Mouse (Mus musculus) kidney, adult 18-20 months (tissue): ENCODE data around the gene Clca4b.
"Not testable (repeated sequence)": the region's sequence is repeated elsewhere in the genome, so short reads cannot be mapped to it uniquely, and the experiment has no call there.

ENCODE experiments used
- DNase-seq: peaks from one replicate; pipeline ENCODE4 v3.0.0; 2021

The Clca4b gene

DNA sequence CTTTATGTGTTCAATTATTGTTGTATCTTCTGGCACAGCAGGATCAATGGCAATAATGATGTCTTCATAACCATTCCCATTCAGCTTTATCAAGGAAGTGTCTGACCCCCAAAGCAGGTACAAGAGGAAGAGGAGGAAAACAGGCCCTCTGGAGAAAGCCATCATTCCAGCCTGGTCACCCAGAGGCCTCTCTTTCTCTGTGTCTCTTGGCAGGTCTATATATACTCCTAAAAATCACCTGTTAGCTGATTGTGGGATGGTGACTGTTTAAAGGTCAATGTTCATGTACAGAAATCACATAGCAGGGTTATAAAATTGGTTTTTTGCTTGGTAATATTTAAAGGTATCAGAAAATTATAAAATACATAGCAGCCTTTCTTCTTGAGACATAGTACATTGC, at the start of gene Clca4b:
Gene Clca4b (minus strand): TSS at position 195 of the 400 bp plus-strand sequence.
- no peak for DNase-seq

DNA sequence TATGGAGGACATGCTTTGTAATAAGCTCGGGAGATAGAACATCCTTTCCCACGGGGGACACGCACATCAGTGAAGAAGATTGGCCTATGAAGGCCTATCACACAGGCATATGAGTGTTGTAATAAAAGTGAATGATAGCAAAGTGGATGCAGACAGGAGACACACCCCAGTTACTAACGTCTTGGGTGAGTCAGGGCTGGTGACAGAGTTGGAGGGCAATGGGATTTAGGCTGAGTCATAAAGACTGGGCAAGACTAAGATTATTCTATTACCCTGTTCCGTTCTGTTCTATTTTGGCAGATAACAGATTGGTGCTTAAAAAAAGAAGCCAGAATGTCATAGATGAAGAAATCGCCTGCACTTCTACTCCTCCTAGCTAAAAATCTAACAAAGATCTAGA, 48.2 kb upstream of the Clca4b start:
- no peak for DNase-seq

DNA sequence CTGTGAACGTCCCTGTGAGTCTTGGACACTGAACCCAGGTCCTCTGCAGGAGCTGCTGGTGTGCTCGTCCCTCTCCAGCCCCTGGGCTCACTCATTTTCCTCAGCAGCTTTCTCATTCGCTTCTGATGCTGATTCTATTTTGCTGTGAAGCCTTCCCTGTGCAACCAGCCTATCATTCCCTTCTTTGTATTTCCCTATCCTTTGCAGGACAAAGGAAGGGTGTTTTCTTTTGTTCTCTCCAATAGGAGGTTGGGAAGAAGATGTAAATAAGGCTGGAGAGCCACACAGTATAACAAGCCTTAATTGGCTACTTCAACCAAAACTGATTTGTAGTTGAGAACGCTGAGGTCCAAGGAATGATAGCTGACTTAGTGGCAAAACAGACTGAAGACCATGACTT, 45.3 kb upstream of the Clca4b start:
- no peak for DNase-seq

- DNase-seq = no peak
These were observed 43.8 kb upstream of the Clca4b start for GRCm38 (mm10) chr3:144976091-144976490.

- no peak for DNase-seq
These were observed 42.6 kb upstream of the Clca4b start, which contains the start of gene Clca4a for GRCm38 (mm10) chr3:144974945-144975344. TSS of gene Clca4a (minus strand) at chr3:144975045.

GRCm38 (mm10) chr3:144971553-144972270, 39.4 kb upstream of the Clca4b start:
- no peak for DNase-seq

- DNase-seq = no peak
These were observed 37.4 kb upstream of the Clca4b start for GRCm38 (mm10) chr3:144969755-144970154.

- no peak for DNase-seq
These were observed 33.7 kb upstream of the Clca4b start for GRCm38 (mm10) chr3:144966074-144966473.

DNA sequence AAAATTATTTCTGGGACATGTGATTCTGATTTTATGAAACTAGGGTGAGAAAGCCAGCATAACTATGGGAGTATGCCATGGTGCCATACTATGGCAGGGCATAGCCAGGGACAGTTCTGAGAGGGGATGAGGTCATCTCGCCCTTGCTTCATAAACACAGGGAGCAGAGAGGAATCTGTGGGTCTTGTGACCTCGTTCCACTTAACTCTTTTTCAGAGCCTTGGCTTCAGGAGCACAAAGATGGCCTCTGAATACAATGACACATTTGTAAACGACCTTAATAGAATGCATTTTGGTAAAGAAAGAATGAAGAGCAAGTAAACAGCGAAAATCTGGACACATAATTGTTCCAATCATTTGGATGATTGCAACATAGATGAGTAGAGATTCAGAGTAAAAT, 18.5 kb upstream of the Clca4b start:
- DNase-seq = no peak

- DNase-seq = not testable (repeated sequence)
These were observed 15.0 kb upstream of the Clca4b start for GRCm38 (mm10) chr3:144947376-144947775.

DNA sequence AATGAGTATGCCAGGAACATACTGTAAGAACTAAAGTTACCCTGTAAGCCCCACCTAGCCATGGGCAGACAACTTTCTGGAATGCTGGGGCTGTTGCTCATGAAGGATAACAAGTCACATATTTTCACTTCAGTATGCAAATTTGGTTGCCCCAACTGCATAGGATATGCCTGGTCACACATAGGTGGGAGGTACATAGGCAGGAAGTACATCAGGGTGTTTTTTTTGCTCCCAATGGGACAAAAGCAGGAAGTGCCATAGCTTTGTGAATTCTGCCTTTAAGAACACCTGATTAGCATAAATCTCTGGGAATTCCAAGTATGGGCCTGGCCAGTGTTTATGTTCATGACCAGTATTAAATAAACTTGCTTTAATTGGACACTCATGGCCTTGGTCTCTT, 1.3 kb upstream of the Clca4b start:
- DNase-seq = not testable (repeated sequence)

DNA sequence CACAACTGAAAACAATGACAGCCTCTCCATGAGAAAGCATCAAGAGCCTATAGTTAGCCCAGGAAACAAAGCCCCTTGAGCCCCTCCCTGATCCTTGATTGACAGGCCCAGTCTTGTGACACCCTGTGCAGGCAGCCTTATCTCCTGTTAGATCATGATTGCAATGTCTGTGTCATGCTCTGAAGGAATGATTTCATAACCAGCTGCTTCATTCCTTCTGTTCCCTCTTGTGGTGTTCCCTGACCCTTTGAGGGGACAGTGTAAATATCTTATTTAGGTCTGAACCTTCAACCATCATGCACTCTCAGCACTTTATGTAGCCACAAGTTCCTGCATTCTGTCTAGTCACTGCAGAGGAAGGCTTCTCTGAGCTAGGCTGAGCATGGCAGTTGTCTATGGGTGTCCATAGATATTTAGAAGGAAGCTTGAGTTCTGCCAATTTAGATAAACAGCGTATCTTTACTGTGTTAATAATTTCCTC, 722 bp upstream of the Clca4b start:
- no peak for DNase-seq

DNA sequence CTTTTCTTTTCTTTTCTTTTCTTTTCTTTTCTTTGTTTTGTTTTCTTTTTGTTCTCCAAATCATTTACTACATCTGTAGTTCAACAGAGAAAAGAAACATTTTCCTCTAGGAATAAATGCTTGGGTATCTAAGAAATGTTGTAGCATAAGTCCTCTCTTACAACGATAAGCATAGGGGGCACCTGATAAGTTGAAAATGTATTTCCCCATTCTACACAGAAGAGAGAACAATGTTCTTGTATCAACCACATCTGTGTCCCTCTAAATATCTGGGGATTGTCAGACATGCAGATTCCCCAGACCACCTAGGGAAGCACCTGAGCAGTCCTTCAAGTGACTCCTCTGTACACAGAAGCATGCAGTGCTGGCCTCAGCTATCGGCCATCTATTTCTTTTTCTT, 18.3 kb downstream of the Clca4b start:
- no peak for DNase-seq

DNA sequence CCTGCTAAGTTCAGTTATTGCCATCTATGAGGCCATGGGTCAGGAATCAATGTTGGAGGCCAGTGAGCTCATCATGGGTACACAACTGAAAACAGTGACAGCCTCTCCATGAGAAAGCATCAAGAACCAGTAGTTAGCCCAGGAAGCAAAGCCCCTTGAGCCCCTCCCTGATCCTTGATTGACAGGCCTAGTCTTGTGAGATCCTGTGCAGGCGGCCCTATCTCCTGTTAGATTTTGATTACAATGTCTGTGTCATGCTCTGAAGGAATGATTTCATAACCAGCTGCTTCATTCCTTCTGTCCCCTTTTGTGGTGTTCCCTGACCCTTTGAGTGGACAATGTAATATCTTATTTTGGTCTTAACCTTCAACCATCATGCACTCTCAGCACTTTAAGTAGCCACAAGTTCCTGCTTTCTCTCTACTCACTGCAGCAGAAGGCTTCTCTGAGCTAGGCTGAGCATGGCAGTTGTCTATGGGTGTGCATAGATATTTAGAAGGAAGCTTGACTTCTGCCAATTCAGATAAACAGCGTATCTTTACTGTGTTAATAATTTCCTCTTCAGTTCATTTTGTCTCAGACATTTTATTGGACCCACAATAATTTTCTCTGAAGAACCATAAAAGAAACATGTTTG, 35.2 kb downstream of the Clca4b start:
- no peak for DNase-seq

- no peak for DNase-seq
These were observed 42.0 kb downstream of the Clca4b start for GRCm38 (mm10) chr3:144890246-144890758.

- no peak for DNase-seq
These were observed 45.4 kb downstream of the Clca4b start for GRCm38 (mm10) chr3:144886957-144887356.

DNA sequence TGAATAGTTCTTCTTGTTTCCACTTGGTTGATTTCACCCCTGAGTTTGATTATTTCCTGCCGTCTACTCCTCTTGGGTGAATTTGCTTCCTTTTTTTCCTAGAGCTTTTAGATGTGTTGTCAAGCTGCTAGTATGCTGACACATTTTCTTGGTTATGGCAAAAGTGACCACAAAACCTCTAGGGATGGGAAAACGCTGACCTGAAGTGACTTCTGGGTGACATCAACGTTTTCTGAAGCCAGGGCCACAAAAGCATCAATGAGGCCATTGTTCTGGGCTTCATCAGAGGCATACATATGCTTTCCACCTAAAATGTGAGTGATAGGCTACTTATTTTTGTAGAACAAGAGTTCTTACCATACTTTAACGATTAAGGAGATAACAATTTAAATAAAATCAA, 60.3 kb downstream of the Clca4b start:
- not testable (repeated sequence) for DNase-seq
